Mouse (Mus musculus): Measurements from ENCODE around the gene Glt8d2. TPM values are rescaled to one million over a fixed set of nuclear protein-coding genes. Genes with fewer than 3 reads are reported as not detected.

Glt8d2 gene
- 10 to 100 TPM; 12.5 to 21.1 (median 14.4) TPM for total RNA-seq (2022)

DNA sequence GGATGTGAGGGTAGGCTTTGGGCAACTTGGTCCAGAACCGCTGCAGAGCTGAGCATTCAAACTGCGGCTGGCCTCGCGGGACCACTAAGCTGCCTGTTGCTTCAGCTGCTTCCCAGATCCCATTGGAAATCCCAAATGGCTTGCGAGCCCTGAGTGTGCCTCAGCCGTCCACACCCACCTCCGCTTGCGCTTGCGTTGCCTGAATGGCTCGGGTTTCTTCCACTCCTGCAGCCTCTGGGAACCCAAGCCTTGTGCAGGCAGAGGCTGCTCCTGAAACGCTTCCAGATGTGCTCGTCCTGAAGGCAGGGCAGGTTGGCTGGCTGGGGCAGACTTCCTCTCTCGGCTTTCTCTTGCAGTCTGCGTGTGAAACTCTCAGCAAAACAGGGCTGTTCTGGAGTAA, at the start of gene Glt8d2:
Gene Glt8d2 (minus strand): TSS at position 157 of the 400 bp plus-strand sequence.
- peak; percentile 33 to 69 for DNase-seq (ENCODE audit: low spot score in 2 of 2)

DNA sequence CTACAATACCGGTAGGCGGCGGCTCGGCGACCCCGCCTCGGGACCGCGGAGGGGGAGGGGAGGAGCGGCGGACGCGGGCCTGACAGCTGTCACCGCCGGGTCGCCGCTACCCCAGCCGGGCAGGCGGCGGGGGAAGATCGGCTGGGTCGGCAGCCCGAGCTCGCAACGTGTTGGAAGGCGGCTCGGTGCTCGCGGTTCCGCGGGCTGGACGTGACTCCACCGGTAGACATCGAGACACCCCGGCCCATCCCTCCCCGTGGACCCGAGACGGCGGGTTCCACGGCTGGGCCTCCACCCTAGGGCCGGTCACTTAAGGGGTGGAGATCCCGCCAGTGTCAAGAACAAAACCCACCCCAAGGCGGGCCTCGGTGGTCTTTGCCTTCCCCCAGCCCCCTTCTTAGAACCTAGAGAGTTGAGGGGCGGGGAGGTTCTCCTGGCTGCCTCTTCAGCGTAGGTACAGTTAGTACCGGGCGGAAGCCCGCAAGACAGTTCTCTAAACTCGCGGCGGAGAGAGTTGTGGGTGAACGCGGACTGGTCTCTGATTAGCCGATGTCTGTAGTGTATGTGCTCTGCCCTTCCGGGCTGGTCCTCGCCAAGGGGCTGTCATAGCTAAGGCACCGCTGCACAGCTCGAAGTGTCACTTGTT, 9.0 kb upstream of the Glt8d2 start:
- no peak for DNase-seq (ENCODE audit: low spot score in 2 of 2)

DNA sequence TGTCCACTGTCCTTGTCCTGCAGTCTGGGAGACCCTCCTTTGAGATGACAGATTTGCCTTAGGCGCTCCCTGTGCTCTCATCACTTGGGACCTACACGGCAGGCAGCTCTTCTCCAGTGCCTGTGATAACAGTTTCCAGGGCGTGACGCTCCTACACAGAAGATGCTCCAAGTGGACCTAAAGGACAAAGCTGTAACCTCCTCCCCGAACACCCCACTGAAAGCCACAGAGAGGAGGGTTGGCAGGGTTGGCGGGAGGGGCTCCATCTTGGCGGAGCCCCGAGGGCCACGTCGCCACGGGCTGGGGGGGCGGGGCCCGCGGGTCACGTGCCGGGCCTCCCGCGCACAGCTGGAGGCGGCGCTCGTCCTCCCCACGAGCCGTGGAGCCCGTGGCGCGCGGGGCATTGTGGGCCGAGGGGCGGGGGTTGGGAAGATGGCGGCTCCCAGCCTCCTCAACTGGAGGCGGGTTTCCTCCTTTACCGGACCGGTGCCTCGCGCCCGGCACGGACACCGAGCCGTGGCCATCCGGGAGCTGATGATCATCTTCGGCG, 8.3 kb upstream of the Glt8d2 start:
- DNase-seq (ENCODE audit: low spot score in 2 of 2): peak; percentile 76 to 78

DNA sequence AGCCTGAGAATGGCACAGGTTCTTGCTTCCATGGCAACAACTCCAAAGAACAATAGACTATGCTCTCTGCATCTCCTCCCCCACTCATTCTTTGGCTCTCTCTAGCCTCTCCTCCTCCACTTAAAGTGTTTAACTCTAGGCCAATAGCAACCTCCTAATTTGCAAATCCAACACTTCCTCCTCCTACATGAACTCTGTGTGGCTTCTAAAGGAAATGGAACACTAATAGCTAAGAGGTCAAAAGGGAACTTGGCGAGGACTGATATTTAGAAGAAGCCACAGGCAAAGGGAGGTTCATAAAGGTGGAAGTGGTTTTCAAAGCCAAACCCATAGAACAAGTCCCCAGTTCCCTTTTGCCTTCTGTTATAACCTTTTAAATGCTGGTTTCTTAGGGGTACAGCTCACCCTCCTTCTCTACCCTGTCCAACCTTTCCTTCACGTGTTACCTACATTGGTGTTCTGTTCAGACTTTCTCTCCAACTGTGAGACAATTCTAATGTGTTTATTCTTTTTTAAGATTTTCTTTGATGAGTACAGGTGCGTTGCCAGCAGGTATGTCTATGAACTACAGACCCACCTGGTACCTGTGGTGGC, 7.0 kb upstream of the Glt8d2 start:
- no peak for DNase-seq (ENCODE audit: low spot score in 2 of 2)

DNA sequence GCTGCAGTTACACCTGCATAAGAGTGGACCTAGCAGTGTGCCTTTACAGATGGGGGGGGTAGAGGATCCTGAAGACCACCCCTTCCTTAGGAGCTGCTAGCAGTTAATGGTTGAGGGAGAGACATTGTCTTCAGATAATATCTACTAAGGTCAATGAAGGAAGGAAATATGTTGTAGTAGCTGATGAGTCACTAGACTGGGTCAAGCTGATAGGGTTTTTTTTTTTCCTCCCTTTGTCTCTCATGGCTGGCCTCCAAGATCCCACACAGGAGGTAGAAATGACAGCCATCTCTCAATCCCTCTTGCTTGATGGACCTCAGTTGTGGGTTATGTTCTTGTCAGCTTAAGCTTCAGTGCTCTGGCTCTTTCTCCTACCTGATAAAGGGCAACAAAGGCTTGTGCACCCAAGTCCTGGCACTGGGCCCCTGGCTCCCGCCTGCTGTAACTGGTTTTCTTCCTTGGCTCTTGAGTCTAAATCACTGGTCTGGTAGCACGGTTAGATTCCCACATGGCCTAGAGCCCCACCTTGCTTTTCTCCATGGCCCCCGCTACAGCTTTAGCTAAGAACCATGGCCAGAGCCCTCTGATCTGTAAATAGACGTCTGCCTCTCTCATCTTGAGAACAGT, 6.1 kb upstream of the Glt8d2 start:
- no peak for DNase-seq (ENCODE audit: low spot score in 2 of 2)

DNA sequence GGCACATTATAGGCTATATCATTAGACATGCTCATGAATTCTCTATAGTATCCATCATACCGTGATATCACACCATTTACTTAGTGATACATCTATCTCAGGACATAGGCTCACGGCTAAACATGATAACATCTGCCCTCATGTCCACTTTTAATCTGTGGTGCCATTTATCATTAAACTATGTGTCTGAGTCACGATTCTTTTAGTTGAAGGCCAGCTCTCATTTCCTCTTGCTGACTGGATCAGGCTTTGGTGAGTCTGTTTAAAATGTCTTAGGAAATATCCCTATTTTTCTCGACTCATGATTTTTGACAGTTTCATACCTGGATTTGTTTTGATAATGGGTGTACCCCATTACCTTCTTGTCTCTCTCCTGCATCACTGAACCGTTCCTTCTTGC, 5.5 kb upstream of the Glt8d2 start, which contains the start of gene Hcfc2:
Gene Hcfc2 (plus strand): TSS at position 205 of the 400 bp plus-strand sequence.
- no peak for DNase-seq (ENCODE audit: low spot score in 2 of 2)

DNA sequence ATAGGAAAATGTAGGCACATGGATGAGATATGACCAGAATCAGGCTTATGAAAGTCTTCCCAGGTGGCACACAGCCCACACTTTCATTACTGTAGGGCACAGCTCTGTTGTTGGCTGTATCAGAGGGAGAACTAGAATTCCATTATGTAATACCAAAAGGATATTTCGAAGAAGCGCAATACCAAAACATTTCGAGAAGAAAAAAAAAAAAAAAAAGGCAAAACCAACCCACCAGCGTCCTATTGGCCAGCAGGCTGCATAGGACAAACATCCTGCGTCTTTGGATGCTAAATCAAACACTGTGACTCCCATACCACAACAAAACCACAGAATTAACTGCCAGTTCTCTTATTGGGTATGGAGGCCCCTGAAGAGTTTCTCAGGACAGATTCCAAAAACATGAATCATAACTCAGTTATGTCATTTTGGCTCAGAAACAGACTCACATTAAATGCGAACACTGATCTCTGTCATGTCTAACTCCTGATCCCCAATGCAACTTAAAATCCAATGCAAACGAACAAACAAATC, 704 bp downstream of the Glt8d2 start:
- DNase-seq (ENCODE audit: low spot score in 2 of 2): no peak

DNA sequence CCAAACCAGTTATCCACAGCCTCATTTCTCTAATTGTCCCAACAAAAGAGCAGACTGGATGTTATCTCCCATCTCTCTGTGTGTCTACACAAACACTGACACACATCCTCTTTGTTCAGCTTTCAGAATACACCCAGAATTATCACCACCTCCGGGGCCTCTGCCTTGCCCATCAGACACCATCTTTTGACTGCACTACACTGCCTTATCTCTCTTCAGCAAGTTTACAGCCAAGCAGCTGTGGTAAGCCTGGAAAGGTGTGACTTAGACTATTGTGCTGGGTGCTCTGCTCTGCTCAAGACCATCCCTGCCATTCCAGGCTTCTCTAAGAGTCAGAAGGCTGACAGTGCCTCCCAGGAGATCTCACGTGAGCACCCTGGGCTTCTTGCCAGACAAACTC, 5.0 kb downstream of the Glt8d2 start:
- no peak for DNase-seq (ENCODE audit: low spot score in 2 of 2)

DNA sequence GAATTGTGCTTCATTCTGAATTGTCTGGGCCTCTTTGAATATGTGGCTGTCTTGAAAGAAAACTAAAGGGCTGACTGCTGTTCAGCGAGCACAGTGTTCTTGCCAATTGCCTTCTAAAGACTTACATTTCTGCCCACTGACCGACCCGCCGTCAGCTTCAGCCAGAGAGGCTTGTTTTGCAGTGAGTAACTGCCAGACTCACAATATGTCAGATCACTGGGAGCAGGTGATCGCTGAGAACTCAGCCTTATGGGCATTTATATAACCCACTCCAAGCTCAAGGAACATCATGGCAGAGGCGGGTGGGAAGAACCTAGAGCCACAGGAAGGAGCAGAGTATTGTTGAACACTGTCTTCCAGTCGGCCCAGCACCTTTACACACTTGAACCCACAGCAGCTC, 8.8 kb downstream of the Glt8d2 start:
- DNase-seq (ENCODE audit: low spot score in 2 of 2): peak in 1 of 2 experiments; percentile 76

DNA sequence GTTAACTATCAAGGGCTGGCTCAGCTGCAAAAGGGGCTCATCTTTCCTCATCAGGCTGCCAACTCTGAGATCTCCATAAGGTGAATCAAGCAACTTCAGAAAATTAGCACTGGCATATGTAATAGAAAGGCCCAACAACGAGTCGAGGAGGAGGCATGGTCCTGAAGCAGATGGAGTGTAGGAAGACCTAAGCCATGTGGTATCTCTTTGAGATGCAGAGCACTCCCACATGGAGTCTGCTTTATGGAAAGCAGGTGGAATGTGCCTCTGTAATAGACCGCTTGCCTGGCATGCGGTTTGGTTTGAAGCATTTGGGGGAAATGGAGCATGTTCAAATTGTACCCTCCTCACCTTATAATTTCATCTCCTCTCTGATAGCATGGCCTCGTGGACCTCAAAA, 9.7 kb downstream of the Glt8d2 start:
- DNase-seq (ENCODE audit: low spot score in 2 of 2): peak in 1 of 2 experiments; percentile 89

DNA sequence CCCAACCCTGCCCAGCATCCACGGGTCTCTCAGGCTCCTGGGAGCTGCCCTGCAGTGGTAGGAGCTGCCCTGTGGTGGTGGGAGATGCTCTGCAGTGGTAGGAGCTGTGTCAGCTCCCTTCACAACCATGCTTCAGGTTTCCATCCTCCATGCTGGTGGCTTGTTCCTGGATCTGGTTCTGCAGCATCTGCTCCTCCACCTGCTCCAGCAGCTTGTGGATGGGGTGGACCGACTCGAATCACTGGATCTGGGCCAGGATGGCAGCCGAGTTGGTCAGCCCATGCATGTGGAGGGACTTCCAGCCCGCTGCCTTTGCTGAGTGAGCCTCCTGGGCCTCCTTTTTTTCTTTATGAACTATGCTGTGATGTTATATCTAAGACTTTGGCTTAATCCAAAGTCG, 13.5 kb downstream of the Glt8d2 start:
- DNase-seq (ENCODE audit: low spot score in 2 of 2): peak in 1 of 2 experiments; percentile 61

DNA sequence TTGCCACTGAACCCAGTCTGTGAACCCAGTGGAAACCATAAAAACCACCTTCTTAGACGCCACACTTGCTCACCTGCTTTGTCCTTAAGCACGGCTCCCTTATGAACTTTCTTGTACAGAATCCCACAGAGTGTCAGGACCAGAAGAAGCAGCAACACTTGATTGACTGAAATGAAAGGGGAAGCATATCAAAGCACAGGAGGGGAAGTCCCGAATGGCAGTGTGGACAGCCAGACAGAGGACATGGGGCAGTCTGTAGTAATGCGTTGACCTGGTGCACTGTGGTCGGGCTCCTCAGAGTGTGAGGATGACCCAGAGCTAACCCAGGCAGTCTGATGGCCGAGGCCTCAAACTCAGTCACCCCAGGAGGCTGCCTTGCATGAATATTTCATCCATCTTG, 20.2 kb downstream of the Glt8d2 start:
- no peak for DNase-seq (ENCODE audit: low spot score in 2 of 2)

DNA sequence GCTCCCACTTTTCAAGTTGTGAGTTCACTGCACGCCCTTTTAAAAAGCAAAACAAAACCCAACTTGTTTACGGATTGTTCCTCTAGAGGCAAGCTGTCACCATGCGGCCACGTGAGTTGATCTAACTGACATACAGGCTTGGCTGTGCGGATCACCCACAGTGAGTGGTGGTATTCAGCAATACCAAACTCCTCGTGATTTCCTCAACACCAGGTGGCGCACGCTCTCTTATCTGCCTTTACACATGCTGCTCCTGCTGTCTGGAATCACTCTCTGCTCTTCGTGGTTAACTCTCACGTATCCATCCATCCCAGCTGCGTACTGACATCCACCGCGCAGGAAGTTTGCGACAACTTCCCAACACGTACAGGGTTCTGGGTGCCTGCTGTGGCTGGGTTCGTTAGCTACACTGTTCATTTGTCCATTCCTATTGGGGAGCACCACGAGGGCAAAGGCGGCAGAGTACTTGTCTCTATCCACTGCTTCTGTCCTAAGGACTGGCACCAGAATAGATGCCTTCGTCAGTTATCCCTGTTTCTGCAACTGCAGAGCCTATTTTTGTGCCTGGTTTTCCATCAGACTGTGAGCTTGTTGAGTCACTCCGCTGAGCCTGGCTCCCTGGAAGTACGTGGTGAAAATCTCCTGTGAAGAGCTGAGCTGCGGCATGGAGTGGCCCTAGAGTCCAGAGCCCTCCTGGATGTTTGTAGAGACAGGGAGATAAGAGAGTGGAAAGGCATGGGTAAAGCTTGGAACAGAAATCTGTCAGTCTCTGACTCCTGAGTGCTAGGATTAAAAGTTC, 23.8 kb downstream of the Glt8d2 start:
- DNase-seq (ENCODE audit: low spot score in 2 of 2): peak; percentile 78 to 88

DNA sequence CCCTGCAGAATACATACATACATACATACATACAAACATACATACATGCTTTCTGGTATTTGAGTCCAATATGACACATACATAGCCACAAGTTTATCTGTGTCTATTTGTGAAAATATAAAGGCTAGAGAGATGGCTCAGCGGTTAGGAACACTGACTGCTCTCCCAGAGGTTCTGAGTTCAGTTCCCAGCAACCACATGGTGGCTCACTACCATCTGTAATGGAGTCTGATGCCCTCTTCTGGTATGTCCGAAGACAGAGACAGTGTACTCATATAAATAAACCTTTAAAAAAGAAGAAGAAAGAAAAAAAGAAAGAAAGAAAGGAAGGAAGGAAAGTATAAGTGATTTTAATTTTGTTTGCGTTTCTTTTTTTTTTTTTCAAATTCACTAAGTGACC, 24.5 kb downstream of the Glt8d2 start:
- no peak for DNase-seq (ENCODE audit: low spot score in 2 of 2)

DNA sequence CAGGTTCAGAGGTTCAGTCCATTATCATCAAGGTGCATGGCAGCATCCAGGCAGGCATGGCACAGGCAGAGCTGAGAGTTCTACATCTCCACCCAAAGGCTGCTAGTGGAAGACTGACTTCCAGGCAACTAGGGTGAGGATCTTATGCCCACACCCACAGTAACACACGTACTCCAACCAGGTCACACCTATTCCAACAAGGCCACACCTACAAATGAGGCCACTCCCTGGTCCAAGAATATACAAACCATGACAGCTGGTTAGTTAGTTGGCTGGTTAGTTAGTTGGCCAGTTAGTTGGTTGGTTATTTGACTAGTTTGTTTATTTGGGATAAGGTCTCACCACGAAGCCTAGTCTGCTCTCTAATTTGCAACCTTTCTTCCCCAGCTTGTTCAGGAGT, 27.2 kb downstream of the Glt8d2 start:
- DNase-seq (ENCODE audit: low spot score in 2 of 2): no peak

DNA sequence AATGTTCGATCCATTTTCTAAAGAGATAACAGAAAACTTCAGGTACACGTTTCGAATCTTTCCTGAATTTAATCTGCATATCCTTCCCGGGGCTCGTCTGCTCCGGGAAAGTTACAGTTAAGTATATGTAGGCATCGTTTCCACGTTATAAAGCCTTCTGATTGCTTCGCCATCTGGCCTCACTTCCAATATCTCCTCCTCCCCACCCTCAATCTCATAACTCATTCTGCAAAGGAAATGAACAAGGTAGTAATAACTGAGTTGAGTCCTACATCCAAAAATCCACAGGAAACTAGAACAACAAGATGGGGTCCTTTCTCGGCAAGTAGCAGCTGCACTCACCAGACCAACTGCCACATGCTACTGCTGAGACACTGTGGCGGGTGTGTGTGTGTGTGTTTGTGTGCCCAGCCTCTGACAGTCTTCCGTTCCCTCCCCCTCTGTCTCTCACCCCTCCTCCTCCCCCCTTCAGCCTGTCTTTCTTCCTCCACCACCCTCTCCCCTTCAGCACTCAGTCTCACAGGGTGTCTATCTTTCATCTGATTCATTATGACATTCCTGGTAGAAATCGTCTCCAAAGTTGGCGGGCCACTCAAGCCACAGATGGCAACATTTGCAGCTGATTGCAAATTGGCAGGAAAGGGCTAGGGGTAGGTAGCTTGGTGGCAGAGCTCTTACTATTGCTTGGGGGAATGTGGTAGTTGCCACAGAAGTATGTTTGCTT, 28.0 kb downstream of the Glt8d2 start:
- DNase-seq (ENCODE audit: low spot score in 2 of 2): peak in 1 of 2 experiments; percentile 55

DNA sequence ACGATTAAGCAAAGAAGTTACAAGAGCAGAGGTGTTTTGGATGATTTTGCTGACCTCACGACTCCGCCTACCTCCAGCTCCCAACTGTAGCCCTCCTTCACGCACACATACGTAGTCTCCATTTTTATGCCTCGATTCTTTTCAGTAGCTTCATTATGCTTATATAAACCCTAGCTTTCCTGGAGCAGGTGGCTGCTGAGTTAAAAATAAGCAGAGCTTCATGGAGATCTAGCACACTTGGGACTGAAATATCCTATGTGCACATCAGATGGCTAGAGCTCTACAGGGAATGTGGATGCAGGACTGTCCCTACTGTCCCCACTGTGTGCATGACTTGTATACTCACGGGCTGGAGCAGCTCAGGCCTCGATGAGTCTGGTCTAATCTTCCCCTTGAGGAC, 28.6 kb downstream of the Glt8d2 start:
- peak in 1 of 2 experiments; percentile 86 for DNase-seq (ENCODE audit: low spot score in 2 of 2)

DNA sequence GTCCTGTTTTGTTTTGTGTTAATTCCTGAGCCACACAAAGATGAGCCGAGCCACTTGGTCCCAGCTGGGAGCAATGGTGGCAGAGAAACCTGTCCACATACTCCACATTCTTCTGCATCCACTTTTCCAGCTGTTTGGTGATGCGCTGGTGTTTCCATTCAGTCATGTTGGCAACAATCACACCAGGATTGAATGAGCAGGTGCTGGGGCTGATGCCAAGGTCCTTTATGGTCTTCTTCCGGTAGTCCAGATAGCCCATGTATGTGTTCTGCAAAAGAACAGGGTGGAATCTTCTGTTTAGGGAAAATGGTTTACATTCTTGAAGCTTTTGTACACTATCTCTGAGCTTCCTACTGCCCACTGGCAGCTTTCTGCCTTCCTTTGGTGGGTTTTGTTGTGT, 35.9 kb downstream of the Glt8d2 start:
- DNase-seq (ENCODE audit: low spot score in 2 of 2): no peak

DNA sequence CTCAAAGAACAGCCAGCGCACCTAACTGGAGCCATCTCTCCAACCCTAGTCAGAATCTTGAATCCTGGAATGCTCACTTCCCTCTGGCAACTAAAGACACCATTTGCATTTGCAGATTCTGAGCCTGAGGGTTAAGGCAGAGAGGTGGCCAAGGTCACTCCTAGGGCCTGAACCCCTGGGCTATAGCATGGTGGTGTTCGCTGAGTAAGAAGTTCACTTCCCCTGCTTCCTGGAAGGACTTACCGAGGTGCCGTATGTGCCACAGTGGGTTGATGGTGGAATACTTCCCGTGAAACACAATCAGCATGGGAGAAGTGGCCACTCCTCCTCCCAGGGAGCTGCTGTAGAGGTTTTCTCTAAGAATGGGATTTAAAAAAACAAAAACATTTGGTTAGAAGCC, 37.8 kb downstream of the Glt8d2 start:
- no peak for DNase-seq (ENCODE audit: low spot score in 2 of 2)

DNA sequence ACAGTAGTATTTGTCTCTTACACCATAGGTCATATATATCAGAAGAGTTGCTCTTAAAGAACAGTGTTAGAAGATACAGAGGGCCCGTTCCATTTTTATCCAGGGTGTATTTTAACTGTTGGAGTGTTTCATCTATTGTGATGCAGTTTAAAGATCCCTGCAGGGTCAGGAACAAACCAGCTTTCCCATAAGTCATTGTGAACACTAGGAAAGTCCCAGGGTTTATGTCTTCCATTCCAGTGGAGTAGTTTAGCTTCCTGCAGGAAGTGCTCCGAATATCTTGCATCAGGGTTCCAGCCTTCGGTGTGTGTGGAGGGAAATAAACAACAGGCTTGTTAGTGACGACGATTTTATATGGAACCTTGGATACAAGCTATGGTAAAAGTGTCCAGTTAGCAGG, 39.2 kb downstream of the Glt8d2 start:
- no peak for DNase-seq (ENCODE audit: low spot score in 2 of 2)
